Mouse (Mus musculus): ENCODE data around the gene Ubxn10. TPM values are rescaled to one million over a fixed set of nuclear protein-coding genes. Genes with fewer than 3 reads are reported as not detected.

The Ubxn10 gene
- total RNA-seq, 2 experiments from 2014 or later, result 0.93 to 1.7 TPM

DNA sequence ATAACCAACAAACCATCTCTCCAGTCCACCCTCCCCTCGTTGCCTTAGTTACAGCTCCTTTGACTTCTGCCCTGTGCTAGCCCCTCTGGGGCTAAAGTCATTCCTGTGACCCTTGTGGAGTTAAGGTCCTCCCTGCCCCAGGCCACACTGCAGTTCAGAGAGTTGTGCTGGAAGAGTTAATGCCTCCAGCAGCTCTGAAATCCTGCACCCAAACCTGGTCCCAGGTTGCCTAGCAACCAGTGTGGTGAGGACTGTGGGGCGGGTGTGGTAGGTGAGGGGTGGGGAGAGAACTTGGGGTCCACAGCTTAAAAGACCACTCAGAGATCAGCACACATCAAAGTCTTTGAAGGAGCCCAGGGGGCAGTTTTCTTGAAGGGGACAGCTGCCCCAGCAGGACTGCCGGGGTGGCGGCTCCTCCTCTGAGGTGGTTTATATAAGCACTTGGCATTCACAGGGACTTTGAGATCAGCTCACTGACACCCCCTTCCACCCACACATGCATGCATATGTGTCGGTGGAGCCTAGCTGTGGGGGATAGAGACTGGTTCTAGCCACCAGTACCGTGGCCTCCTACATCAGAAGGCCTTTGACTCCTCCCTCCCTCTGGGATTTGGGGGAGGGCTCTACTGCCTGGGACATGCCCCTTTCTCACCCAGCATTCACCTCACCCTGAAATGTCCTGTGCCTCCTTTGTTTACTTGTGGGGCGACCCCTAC, 2.3 kb upstream of the Ubxn10 start:
- intact Hi-C loops (cut with DNase I), result no loop called here
- DNase-seq, result no peak

- DNase-seq, result no peak
- intact Hi-C loops (cut with DNase I), result no loop called here
These were observed 2.1 kb downstream of the Ubxn10 start for GRCm38 (mm10) chr4:138734863-138735262.

- DNase-seq, result no peak
- intact Hi-C loops (cut with DNase I), result no loop called here
These were observed 2.9 kb downstream of the Ubxn10 start for GRCm38 (mm10) chr4:138734105-138734504.

GRCm38 (mm10) chr4:138729018-138729703, 7.8 kb downstream of the Ubxn10 start:
- intact Hi-C loops (cut with DNase I), result no loop called here
- DNase-seq, result no peak

- no peak for DNase-seq
- intact Hi-C loops (cut with DNase I), result no loop called here
These were observed 11.2 kb downstream of the Ubxn10 start for GRCm38 (mm10) chr4:138725751-138726150.

- DNase-seq, result peak; percentile 60 to 73
- intact Hi-C loops (cut with DNase I), result no loop called here
These were observed 11.9 kb downstream of the Ubxn10 start for GRCm38 (mm10) chr4:138725127-138725461.

DNA sequence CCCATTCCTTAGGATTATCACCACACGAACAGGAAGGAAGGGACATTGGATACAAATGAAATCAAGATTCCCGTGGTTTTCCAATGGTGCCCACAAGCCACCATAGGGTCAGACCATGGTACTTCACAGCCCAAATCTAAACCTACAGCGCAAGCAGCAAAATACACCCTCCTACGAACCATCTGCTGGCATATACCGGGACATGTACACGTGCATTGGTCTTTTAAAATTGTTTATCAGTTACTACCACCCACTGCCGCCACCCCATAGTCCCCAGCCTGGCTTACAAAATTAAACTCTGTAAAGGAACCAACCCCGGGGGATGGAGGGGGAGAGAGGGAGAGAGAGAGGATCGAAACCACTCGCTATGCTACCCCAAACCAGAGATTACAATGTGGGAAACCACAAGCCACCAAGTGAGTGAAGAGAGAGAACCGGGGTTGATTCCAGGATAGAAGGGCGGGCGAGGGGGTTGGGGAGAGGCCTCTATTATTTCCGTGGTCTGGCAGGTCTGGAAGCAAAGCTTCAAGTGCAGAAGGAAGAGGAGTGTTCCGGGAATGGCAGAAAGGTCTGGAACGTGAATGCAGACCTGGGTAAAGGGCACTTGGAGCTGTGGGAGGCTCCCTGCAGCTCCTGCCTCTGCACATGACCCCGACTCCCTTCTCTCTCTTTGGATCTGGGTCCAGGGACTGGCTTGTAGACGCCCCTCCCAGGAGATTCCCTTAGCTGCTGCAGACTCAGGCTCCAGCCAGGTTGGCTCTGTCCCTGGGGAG, 12.4 kb downstream of the Ubxn10 start, which contains the start of gene Pla2g2c:
Pla2g2c (plus strand) TSS at position 439 of the 773 bp plus-strand sequence.
- intact Hi-C loops (cut with DNase I), result no loop called here
- DNase-seq, result no peak

GRCm38 (mm10) chr4:138723493-138724281, 13.3 kb downstream of the Ubxn10 start:
- intact Hi-C loops (cut with DNase I), result no loop called here
- peak; percentile 17 to 45 for DNase-seq

- DNase-seq, result no peak
- intact Hi-C loops (cut with DNase I), result no loop called here
These were observed 17.7 kb downstream of the Ubxn10 start for GRCm38 (mm10) chr4:138719264-138719596.

DNA sequence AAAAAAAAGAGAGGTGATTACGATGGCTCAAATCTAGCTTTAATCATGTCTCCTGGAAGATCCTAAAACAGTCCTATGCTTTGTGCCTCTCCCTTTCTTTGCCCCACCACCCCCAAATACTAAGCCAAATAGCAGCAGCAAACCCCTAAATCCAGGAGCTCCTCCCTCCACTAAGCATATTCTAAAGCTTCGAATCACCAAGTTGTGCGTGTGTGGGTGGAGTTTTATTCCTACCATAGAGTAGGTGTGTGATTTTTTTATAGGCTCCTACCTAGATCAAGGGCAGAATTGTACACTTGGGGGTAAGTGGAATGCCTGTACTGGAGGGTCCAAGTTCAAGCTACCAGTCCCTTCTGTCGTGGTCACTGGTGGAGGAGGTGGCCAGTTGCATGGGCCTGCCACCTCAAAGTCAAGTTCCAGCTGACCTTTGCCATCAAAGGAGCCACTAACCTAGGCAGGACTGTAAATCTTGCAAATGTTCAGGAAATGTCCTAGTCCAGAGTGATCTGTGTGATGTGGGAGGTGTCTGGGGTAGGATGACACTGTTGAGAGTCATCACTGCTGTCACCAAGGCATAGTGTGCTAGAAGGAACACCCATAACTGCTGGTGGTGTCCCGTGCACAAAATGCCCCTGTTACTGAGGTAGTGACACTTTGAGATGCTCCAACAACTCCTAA, 18.2 kb downstream of the Ubxn10 start:
- intact Hi-C loops (cut with DNase I), result no loop called here
- DNase-seq, result no peak

GRCm38 (mm10) chr4:138716697-138717096, 20.3 kb downstream of the Ubxn10 start:
- intact Hi-C loops (cut with DNase I), result no loop called here
- DNase-seq, result no peak

DNA sequence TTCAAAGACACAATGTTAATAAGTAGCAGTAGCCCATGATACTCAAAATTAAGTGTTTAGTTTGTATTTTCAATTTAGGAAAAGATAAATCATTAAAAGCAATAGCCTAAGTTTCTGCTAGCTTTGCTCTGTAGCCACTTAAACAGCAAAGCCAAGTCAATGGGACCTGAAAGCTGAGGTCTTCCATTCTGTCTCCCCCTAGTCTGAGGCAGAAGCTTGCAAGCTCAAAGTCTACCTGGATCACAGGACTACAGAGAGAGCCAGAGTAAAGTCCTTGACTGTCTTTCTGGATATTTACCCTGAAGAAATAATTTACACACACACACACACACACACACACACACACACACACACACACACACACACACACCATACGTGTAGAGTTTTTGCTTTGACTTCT, 22.8 kb downstream of the Ubxn10 start:
- intact Hi-C loops (cut with DNase I), result no loop called here
- DNase-seq, result no peak

- intact Hi-C loops (cut with DNase I), result no loop called here
- no peak for DNase-seq
These were observed 24.3 kb downstream of the Ubxn10 start for GRCm38 (mm10) chr4:138712621-138713020.

GRCm38 (mm10) chr4:138712096-138712495, 24.9 kb downstream of the Ubxn10 start:
- DNase-seq, result no peak
- intact Hi-C loops (cut with DNase I), result no loop called here

DNA sequence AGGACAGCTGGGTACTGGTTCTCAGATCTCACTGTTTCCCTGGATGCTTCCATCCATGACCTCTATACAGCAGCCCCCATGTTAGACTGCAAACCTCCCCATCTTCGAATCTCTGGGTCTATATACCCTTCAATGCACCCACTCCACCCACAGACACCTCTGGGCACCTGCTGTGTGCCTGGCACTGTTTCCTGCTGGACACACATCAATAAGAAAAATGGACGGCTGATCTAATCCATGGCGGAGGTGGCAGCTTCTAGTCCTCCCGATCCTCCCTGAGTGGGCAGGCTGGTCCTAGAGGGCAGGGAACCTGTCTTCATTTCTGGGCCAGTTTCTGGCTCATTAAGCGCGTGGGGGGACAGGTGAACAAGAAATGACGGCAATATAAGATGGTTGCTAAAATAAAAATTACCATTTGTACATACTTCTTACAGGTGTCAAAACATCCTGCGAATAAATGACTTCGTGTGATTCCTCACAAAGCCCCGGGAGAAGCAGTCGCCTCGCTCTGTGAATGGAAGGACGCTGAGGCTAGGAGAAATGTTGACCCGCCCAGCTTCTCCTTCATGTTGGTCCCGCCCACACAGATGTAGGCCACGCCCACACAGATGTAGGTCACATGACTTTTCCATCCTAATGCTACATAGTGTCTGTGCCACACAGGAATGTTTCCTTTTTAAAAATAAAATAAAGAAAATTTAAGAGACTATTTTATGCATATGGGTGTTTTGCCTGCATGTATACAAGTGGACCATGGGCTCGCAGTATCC, 25.7 kb downstream of the Ubxn10 start:
- no peak for DNase-seq
- intact Hi-C loops (cut with DNase I), result no loop called here

GRCm38 (mm10) chr4:138710633-138711032, 26.3 kb downstream of the Ubxn10 start:
- no peak for DNase-seq
- intact Hi-C loops (cut with DNase I), result no loop called here

GRCm38 (mm10) chr4:138709944-138710343, 27.0 kb downstream of the Ubxn10 start:
- intact Hi-C loops (cut with DNase I), result loop anchor here (2.0 kb wide), 2 partner anchors 39 to 85 kb away; no protein-coding TSS in a partner anchor
- no peak for DNase-seq

DNA sequence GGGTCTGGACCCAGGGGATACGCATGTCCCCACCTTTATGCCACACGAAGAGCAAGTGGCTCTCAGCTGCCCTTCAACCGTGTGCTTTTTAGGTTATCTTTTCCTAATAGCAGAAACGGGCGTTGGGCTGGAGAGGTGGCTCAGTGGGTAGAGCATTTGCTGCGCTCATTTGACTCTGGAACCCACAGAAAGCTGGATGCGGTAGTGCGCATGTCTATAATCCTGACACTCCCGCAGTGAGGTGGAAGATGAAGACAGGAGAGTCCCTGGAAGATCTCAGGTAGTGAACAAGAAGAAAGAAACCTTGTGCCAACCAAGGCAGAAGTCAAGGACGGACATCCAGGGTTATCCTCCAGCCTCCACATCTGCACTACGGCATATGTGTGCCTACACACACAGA, 27.7 kb downstream of the Ubxn10 start:
- DNase-seq, result no peak
- intact Hi-C loops (cut with DNase I), result loop anchor here (2.0 kb wide), 2 partner anchors 40 to 86 kb away; no protein-coding TSS in a partner anchor

GRCm38 (mm10) chr4:138708636-138709035, 28.3 kb downstream of the Ubxn10 start:
- intact Hi-C loops (cut with DNase I), result loop anchor here (1.0 to 2.0 kb wide), 3 partner anchors 40 to 143 kb away; no protein-coding TSS in a partner anchor
- peak; percentile 61 to 73 for DNase-seq

All from heart, postnatal 14 days (tissue).